In genomic region chr14:57571155-57572133, GRCm38 (mm10) we compare ENCODE assay signal across 8 mouse cellular contexts. TPM values are rescaled to one million over a fixed set of nuclear protein-coding genes. Genes with fewer than 3 reads are reported as not detected.
DNase-seq lines count a peak whose midpoint lies in the region; ATAC-seq lines count a peak whose summit lies in the region.

Eef1akmt1 (minus strand) TSS chr14:57571612.

- peak; percentile 98 for ATAC-seq in megakaryocyte progenitor cell, adult 5-6 weeks (replicated peaks; ENCODE audit: poor library complexity)

- peak; percentile 94 for DNase-seq in adipocyte (ENCODE audit: low spot score)
- DNase-seq in embryo, embryonic 10 days (ENCODE audit: low spot score) = peak; percentile 97
- peak; percentile 97 for DNase-seq in gastrocnemius, postnatal 10 days
- DNase-seq in induced T-regulatory cell, adult 2 months (ENCODE audit: low read depth) = peak; percentile 97
- peak; percentile 84 to 96 for DNase-seq in left cerebral cortex, adult 9 months (ENCODE audit: low spot score in 2 of 2)
- peak; percentile 97 for DNase-seq in right cerebral cortex, postnatal 14 days
- peak; percentile 94 to 95 for DNase-seq in urinary bladder, postnatal 36 days (ENCODE audit: low spot score in 2 of 2)

RNA-seq across cellular contexts. Expression of gene Eef1akmt1, which starts in this region (rescaled TPM):
- total RNA-seq in gastrocnemius, postnatal 10 days (2021) = 10 to 100 TPM; 23.2 to 27.4 TPM
- total RNA-seq in megakaryocyte progenitor cell, adult 5-6 weeks (2015) = 43.6 and 49.5 TPM in 2 replicates
- total RNA-seq in megakaryocyte progenitor cell, adult 5-6 weeks (2017) = 14.0 and 24.2 TPM in 2 replicates

Comparison
In these comparisons a context has a peak if more than half of its experiments do, and no peak if none do; other contexts are left out.
1. Peak in every context shown above with its lines: DNase-seq and ATAC-seq.